Mouse (Mus musculus): ENCODE data around the gene Glrx2.
A peak's percentile ranks its signal among the peaks of the same experiment; 100 is the strongest.

The Glrx2 gene

GRCm38 (mm10) chr1:143742186-143742585 is 26.0 kb downstream of the Glrx2 start:
- DNase-seq (ENCODE audit: low spot score in 2 of 2), result no peak

GRCm38 (mm10) chr1:143745871-143746270 is 29.7 kb downstream of the Glrx2 start:
- DNase-seq (ENCODE audit: low spot score in 2 of 2), result no peak

- no peak for DNase-seq (ENCODE audit: low spot score in 2 of 2)
These were observed 46.0 kb downstream of the Glrx2 start for GRCm38 (mm10) chr1:143762159-143762558.

GRCm38 (mm10) chr1:143764443-143764842 is 48.3 kb downstream of the Glrx2 start:
- DNase-seq (ENCODE audit: low spot score in 2 of 2), result no peak

GRCm38 (mm10) chr1:143765801-143766200 is 49.7 kb downstream of the Glrx2 start:
- DNase-seq (ENCODE audit: low spot score in 2 of 2), result no peak

- DNase-seq (ENCODE audit: low spot score in 2 of 2), result no peak
These were observed 50.1 kb downstream of the Glrx2 start for GRCm38 (mm10) chr1:143766238-143766637.

GRCm38 (mm10) chr1:143770444-143771109 is 54.4 kb downstream of the Glrx2 start:
- no peak for DNase-seq (ENCODE audit: low spot score in 2 of 2)

GRCm38 (mm10) chr1:143773082-143773481 is 56.9 kb downstream of the Glrx2 start:
- DNase-seq (ENCODE audit: low spot score in 2 of 2), result no peak

GRCm38 (mm10) chr1:143773909-143774308 is 57.8 kb downstream of the Glrx2 start:
- no peak for DNase-seq (ENCODE audit: low spot score in 2 of 2)

- DNase-seq (ENCODE audit: low spot score in 2 of 2), result peak; percentile 90 to 98
These were observed 60.6 kb downstream of the Glrx2 start, which contains the start of the genes Trove2 and Uchl5 for GRCm38 (mm10) chr1:143776446-143777411. Trove2 (minus strand) TSS chr1:143777068. Uchl5 (plus strand) TSS chr1:143777272.

GRCm38 (mm10) chr1:143777558-143778218 is 61.5 kb downstream of the Glrx2 start:
- peak in 1 of 2 experiments; percentile 14 for DNase-seq (ENCODE audit: low spot score in 2 of 2)

GRCm38 (mm10) chr1:143788584-143789227 is 72.6 kb downstream of the Glrx2 start:
- DNase-seq (ENCODE audit: low spot score in 2 of 2), result no peak
